ENCODE assay signal across 18 mouse cellular contexts in the genomic region with DNA sequence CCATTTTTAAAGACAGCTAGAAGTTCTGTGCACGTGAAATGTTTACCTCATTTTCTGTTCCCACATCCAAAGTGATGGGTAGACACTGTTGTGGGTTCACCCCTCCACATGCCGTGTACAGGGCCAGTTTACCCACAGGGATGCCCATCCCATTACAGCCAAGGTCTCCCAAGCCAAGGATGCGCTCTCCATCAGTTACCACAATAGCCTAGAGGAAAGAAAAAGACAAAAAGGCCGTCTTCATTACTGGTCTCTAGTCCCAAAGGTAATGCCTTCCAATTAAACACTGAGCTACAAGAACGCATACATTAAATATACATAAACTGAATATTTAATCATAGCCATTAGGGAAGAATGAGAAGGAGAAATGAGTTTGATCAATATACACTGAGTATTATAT.
"Had no signal": no experiment of that assay in that cellular context is flagged by ENCODE, and none has a peak within 500 bp of the region (broad histone marks: within the 10 kb centered on the region; RNA-seq: fewer than 3 reads in every experiment).

No protein-coding gene starts in this region.

- H3K27ac ChIP-seq: kidney, postnatal 0 days; limb, embryonic 15.5 days; liver, embryonic 13.5 days; lung, embryonic 15.5 days; macrophage; stomach, embryonic 15.5 days had no signal

- H3K36me3 ChIP-seq: limb, embryonic 15.5 days; liver, embryonic 13.5 days; lung, embryonic 15.5 days; stomach, embryonic 15.5 days had no signal

- H3K4me3 ChIP-seq: limb, embryonic 15.5 days; liver, embryonic 13.5 days; lung, embryonic 15.5 days; megakaryocyte, embryonic 14.5 days; stomach, embryonic 15.5 days had no signal

- H3K9ac ChIP-seq: limb, embryonic 15.5 days; liver, embryonic 13.5 days; liver, postnatal 0 days; lung, embryonic 15.5 days; stomach, embryonic 15.5 days had no signal

- ATAC-seq: inflammation-experienced regulatory T-cells, adult 6 months; intestine, postnatal 0 days; liver, postnatal 0 days had no signal

- H3K4me1 ChIP-seq: liver, embryonic 13.5 days; stomach, embryonic 15.5 days had no signal

- H3K4me2 ChIP-seq: limb, embryonic 15.5 days; liver, embryonic 13.5 days; lung, embryonic 15.5 days; stomach, embryonic 15.5 days had no signal

- DNase-seq: kidney, adult 9 months; kidney, postnatal 36 days; layer of hippocampus, adult 9-11 months; layer of hippocampus, postnatal 36 days; liver, embryonic 13.5 days; liver, postnatal 0 days; lung, postnatal 14 days; right cerebral cortex, postnatal 14 days; thymus, adult 2 months; thymus, postnatal 25 days had no signal

- H3K9me3 ChIP-seq: limb, embryonic 15.5 days; liver, embryonic 13.5 days; lung, embryonic 15.5 days; megakaryocyte, embryonic 14.5 days; stomach, embryonic 15.5 days had no signal

- H3K27me3 ChIP-seq: limb, embryonic 15.5 days; liver, embryonic 13.5 days; lung, embryonic 15.5 days; megakaryocyte, embryonic 14.5 days; stomach, embryonic 15.5 days had no signal
